Mouse (Mus musculus) urinary bladder, postnatal 4 days (tissue): ENCODE data around the gene Pdzd2.
"Not testable (repeated sequence)": the region's sequence is repeated elsewhere in the genome, so short reads cannot be mapped to it uniquely, and the experiment has no call there.

Source experiments
- DNase-seq, 2 experiments: peaks; one replicate each; pipeline ENCODE4 v3.0.0; 2021 to 2022; ENCODE audit warnings: low spot score in 2 of 2

Gene Pdzd2

DNA sequence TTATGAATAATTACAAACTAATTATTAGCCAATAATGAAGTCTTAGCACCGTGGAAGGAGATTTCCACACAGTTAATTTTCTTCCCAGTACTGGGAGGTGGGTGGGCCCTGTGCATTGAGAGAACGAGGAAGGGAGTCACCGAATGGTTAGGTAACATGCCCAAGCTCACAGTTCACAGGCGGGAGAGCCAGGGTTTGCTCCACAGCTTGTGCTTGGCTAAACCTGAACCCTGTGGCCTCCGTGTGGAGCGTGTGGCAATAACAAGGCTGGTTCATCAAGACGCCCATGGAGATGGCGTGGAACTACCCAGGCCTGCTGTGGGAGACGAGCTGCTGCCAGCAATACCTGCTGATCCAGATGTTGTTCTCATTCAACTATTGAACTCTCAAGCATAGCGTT is 361.9 kb downstream of the Pdzd2 start:
- no peak for DNase-seq

DNA sequence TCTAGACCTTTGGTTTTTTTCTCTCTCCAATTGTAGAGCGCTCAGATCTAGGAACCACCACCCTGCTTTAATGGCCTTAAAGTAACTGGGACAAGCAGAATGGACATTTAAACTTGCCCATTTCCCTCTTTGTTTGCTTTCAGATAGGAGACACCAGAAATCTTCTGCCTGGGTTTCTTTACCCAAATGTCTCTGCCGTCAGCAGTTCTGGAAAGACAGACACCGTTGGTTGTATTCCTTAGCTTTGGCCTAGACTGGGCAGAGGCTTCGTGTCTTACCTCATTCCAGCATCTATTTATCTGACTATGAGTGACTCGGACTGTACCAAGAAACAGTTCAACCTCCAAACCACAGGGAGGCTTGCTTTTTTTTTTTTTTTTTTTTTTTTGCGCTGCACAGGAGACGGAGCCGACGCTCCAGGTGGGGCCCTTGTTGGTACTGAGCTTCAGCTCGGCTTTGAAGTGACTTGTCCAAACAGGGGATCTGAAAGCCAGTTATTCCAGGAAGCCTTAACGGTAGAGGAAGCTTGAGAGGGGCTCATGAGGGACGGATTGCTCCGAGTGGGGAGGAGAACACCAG is 363.1 kb downstream of the Pdzd2 start:
- no peak for DNase-seq

DNA sequence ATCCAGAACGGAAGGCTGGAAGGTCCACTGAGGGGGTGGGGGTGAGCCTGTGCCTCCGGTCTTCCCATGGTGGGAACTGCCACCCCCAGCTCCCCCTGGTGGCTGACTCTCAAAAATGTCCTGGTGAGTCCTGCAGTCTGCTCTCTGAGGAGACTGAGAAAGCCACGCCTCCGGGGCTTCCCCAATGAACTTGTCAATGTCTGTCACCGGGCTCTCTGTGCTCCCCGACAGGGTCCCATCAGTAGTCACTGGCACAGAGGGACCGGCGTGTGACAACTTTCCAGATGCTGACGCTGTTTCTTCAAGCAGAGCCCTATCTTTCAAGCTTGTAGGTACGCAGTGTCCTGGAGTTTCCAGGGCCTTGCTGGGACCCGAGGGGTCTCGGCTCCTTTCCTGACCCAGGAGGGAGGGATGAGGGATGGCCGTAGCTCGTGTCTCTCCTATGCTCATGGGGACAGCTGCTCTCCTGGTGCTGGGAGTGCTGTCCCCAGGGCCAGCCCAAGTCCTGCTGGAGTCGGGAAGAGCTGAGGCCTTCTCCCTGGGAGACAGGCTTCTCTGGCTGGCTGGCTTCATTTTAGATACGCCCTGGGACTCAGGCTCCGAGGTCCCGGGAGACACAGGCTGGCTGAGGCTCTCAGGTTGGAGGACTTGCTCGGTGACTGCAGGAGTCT is 363.9 kb downstream of the Pdzd2 start:
- DNase-seq: peak; percentile 83 to 89

DNA sequence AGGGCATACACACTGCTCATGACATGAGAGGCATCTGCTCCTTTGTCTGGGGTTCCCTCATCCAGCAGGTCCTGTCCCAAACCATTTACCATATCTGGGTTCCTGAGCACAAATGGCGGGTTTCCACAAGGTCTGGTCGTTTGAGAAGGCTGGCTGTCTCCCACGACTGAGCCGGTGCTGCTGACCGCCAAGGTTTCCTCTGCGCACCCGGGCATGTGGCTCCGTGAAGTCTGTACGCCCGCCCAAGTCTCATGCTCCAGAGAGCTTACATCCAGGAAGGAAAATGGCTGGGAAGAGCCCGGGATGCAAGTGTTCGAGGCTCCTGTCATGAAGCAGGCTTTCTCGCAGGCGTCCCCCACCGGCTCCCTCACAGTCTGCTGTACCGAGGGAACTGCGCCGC is 364.8 kb downstream of the Pdzd2 start:
- no peak for DNase-seq

DNA sequence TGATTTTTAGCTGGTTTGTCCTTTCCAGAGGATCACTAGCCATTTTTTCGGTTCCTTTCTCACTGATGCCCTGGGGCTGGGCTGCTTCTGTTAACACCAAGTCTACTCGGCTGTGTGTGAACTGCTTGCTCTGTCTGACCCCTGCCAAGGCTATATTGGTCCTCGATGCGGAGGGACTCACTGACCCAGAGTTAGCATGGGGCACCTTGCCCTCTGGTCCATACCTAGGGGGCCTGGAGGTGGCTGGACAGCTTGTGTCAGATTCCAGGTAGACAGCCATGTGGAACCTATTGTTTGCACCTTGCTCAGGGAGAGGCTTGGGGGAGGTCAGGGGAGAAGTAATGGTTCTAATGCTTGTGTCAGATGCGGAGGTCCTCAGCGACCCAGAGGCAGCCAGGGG is 365.8 kb downstream of the Pdzd2 start:
- no peak for DNase-seq

DNA sequence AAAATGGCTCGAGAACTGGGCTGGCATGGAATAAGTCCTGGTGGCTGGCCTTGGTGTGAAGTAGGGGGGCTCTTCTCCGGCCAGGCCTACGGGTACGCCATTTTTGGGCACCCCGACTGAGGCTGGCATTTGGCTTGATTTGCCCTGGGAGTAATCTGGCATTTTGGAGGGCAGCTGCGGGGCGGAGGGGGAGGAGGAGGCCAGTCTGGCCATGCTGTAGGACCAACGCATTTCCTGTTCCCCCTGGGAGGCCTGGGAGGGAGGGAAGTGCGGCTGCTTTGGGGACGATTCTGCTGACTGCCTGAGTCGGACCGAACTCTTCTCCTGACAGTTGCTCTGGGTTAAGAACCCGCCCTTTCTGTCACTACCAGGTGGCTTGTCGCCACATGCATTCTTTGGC is 366.2 kb downstream of the Pdzd2 start:
- no peak for DNase-seq

DNA sequence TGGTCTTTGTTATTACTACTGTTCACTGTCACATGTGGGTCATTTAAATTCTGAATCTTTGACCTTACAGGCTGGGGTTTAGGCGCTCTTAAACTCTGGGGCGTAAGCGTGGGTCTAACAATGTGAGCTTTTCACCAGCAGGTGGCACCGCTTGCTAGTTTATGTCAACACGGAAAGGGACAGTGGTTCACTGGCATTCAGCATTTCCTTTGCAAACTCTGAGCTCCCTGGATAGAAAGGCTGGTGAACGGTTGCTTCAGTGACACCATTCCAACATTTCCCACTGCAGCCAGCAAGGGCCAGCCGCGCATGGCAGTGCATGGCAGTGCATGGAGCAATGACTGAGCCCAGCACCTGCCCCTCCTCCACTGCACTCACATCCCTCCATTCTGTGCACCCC is 368.5 kb downstream of the Pdzd2 start:
- DNase-seq: peak in 1 of 2 experiments; percentile 53

DNA sequence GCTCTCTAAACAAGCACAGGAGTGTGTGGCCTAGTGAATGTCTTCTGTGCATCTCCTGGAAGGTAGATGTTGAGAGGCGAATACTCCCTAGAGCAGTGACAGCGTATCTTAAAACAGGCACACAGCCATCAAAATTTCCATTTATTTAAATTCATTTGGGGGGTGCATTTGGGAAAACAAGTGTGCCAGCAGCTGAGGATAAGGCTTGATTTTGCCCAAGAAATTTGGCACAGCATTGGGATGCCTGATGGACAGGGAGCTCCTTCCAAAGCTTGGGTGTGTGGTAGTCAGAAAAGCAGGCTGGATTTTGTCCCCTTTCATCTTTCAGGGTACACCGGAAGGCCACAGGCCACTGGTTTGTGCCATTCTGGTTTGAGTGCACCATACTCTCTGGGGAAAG is 369.6 kb downstream of the Pdzd2 start:
- DNase-seq: no peak

DNA sequence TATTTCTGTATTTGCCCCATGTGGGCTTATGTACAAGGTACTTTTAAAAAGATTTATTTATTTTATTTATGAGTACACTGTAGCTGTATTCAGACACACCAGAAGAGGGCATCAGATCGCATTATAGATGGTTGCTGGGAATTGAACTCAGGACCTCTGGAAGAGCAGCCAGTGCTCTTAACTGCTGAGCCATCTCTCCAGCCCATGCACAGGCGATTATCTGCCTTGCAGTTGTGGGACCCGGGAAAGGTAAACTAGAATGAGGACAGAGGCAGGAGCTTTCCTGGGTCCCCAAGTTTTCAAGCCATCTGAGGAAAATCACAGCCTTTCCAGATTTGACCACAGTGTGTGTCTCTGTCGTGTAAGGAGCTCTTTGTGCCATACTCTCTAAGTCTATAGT is 370.9 kb downstream of the Pdzd2 start:
- no peak for DNase-seq

DNA sequence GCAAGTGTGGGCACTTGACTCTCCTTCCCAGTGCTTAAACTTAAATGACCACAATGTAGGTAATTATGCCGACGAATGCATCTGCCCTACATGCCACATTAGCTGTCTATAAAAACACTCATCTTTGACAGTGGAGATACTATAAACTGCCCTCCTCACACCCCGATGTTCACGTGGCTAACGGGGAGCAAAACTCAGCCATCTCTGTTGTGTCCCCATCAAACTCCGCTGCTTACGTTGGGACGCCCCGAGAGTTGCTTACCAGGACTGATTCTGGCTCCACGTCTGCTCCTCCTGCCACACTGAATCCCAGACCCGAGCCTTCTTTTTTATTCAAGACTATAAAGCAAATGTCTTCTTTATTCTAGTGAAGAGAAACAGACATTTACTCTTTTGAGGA is 371.4 kb downstream of the Pdzd2 start:
- DNase-seq: no peak

DNA sequence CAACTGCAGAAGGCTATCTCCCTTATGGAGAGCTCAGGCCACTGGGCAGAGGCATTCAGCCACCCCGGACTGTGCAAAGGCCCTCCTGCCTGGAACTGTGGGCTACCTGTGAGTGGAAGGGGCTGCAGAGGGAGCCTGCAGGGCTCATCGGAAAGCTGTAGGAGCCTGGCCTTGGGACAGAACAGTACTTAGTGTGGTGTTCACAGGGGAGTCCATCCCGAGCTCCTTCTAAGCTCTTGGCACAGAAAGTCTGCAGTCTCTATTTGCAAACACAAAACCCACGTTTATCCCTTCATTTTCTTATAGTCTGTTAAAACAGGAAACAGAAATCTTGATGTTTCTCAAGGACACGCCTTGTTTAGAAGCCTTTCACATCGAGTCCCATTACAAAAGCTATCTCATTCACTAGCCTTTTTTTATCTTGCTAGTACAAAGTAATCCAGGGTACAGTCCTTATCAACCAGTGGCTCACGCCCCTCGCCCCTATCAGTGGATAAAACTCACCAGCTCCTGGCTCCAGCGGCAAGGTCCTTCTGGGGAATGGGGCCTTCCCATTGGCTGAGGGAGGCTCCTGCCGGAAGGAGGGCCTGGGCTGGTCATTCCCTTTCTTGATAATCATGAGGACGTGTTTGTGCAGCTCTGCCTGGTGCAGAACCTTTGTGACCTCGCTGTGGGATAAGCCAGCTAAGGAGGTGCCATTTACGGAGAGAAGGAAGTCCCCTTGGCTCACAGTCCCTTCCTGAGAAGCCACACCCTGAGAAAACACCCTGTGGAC is 372.2 kb downstream of the Pdzd2 start:
- no peak for DNase-seq

DNA sequence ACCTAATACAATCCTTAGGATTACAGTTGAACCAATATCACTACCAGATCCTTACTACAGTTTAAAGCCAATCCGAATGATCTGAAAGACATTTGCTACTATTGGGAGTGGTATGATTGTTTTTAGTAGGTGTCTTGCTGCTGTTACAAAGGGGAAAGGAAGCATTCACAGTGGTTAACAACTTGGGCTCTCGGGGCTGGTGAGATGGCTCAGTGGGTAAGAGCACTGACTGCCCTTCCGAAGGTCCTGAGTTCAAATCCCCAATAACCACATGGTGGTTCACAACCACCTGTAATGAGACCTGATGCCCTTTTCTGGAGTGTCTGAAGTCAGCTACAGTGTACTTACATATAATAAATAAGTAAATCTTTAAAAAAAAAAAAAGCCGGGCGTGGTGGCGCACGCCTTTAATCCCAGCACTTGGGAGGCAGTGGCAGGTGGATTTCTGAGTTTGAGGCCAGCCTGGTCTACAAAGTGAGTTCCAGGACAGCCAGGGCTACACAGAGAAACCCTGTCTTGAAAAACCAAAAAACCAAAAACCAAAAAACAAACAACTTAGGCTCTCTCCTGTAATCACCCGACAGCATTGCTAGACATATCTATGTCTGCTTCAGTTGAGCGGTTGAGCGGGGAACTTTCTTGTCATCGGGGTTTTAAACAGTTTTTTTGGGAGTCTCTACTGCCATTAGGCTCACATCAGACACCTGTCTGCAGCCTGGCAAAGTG is 373.0 kb downstream of the Pdzd2 start:
- not testable (repeated sequence) for DNase-seq

DNA sequence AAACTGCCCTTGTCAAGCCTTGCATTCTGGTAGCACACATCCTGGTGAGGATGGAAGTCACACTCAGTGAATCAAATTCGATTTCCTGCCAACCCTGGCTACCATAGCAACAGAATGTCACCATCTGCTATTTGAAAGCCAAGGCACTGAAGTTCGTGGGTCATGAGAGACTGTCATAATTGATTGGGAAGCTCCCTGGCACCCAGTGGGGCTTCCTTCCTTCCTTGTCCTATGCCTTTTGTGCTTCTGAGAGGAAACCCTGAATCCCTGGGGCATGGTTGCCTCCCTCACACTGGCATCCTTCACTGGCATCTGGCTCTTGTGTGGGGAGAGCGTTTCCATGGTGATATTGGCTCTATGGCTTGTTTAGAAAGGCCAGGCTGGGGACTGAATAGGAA is 373.7 kb downstream of the Pdzd2 start:
- DNase-seq: no peak

DNA sequence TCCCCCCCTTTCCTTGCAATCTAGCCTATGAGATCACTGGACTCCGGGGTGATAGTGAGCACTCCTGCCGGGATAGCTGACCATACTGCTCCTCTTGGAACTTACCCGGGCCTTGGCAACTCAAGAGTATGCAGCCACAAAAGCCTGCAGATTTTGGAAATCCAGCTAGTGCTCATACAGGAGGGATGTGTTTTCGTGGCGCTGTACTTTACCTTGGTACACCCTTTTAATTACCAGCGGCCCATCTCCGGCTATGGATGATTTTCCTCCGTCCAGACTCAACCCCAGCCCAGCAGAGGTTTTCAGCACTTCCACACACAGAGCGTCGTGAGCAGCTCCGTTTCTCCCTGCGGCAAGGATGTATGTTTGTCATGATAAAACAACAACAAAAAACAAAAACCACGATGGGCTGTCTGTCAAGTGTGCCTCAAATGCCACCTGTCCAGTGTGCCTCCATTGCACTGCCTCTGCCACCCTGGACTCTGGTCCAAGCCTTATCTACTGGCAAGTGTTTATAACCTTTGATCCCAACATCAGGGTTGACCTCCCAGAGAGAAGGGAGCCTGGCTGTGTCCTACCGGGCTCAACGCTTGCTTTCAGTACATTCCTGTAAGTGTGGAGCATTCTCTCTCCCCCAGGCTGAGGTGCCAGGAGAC is 374.2 kb downstream of the Pdzd2 start:
- DNase-seq: no peak

DNA sequence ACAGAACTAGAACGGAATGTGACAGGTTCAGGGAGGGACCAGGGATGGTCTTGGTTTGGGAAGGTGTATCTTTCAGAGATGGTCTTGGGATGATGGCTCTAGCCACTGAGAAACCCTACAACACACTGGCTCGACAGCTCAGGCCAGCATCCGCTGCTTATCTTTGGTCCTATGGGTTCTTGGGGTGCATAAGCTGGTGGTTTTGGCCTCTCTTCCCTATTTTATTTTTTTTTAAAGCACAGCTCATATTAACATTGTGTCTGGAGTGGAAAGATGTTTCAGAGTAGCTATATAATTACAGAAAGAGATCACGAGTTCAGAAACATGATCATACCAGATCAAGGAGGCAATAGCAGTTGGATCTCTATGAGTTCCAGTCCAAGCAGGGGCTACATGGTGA is 375.6 kb downstream of the Pdzd2 start:
- no peak for DNase-seq

DNA sequence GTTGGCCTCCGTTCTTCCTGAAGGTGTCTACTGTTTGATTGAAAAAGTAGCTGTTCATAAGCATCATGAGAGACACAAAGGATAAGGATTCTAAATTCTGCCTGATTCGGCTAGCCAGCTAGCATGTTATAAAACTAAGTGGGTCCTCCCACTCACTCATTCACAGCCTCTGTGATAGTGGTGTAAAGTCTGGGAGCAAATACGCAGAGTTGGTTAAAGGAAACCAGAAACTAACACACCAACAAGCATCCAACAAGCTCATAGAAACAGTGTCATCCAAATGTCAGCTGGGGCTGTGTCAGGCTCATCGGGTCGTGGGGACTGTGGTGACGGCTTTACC is 377.1 kb downstream of the Pdzd2 start:
- DNase-seq: no peak

DNA sequence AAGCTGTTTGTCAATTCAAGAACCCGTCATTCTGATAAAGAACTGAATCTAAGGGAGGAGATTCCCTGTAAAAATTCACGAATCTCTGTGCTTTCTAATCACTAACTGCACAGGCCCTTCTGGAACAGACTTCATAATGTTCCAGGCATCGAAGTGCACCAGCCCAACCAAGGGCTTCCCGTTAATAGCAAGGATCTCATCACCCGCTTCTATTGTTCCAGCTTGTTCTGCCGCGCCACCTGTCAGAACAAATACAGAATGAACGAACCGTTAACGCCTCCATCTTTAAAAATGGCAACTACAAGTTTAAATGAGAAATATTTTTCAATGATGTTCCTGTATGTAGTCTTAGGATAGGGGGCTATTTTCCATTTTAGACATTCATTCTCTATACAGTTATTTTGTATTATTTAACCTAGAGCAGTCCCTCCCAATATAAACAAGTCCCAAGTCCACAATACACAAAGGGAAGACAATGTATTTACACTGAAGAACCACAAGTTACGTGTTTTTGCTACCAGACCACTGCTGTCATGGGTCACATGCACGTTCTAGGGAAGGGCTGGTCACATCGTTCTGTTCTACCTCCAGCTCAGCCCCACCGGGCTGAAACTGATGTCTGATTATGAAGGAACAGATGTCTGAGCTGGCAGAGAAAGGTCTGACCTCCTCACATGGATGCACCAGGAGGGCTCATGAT is 377.6 kb downstream of the Pdzd2 start:
- DNase-seq: no peak

DNA sequence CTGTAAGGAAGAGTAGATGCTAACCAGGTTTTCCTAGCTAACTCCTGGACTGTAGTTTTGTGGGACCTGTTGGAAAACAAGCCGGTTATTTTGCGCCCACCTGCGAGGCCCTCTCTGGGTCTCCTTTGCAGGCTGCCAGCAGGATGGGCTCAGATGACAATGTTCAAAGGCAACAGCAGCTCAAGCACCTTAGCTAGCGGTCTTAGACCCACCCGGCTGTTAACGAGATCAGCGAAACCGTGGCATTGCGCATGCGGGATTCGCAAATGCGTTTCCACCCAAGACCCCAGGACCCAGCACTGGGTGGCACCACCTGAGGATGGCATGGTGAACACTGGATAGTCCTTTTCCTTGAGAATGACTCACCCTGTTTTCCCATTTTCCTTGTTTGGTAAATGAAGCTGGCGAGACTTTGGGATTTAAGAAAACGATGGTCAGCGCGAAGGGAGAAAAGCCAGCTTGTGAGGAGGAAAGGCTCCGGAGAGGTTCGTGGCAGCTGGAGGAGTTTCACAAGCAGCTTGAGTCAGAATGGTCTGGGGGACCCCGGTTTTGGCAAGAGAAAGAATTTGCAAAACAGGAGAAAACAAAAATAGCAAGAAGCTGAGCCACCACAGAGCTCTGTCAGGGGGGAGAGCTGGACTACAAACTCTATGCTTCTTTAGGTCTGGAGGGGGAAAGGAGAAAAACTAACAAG is 379.1 kb downstream of the Pdzd2 start:
- DNase-seq: no peak

DNA sequence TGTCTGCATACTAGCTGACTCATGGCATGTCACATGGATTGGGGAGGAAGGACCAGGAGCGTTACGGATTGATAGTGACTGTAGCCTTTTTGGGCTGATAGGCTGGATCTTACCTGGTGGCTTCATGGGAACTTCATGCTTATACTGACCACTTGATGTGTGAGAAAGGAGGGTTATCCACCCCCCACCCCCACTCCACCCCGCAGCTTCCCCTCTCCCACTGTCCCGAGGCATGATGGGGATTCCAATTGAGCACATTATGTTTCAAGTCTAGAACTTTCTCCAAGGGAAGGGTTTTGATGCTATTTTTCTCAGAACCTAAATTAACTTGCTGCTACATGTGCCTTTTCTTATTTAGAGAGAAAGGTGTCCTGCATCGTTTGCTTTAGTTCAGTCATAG is 381.3 kb downstream of the Pdzd2 start:
- DNase-seq: no peak

DNA sequence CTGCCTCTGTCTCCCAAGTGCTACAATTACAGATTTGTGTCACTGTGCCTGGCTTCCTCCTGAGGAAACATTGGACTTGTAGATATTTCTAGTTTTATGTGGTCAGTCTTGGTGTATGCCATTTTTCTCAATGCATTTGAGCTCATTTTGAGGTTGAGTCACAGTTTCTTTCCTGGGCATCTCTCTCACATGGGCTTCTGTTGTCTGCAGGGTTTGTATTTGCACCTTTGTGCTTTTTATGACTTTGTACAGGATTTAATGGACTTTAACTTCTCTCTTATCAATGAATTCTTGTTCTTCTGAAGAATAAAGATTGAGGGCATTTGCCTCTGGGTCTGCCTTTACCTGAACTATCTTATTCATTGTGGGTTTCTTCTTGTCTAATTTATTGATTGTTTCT is 382.3 kb downstream of the Pdzd2 start:
- DNase-seq: no peak

DNA sequence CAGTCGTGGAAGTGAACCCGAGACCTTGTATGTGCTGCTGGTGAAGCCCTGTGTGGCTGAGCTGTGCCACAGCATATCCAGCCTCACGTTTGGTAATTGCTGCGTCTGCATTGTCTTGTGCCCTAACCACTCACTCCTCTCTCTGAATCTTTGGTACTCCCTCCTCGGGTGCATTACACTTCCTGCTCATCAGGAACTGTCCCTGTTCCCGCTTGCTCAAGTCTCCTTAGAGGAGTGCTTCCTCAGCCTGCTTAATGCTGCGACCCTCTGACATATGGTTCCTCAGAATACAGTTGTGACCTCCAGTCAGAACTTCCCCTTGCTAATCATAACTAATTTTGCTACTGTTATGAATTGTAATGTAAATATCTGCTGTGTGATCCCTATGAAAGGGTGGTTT is 383.8 kb downstream of the Pdzd2 start:
- no peak for DNase-seq
